Mouse (Mus musculus) liver, adult 2 months (tissue): ENCODE results near the gene Tdo2. TPM values are rescaled to one million over a fixed set of nuclear protein-coding genes. Genes with fewer than 3 reads are reported as not detected.

Experiments
- DNase-seq: peaks from one replicate; pipeline ENCODE4 v3.0.0-alpha.2; 2011; ENCODE audit warnings: low read depth, low spot score; ENCODE audit errors: extremely low read depth
- H3K27ac ChIP-seq: fragments of 200-500 bp; replicated peaks from 2 replicates; pipeline ENCODE4 v1.5.1; 2012; ENCODE audit warnings: low read depth, mild to moderate bottlenecking, control low read depth, inconsistent platforms, low read length; ENCODE audit not compliant: insufficient read depth
- H3K27me3 ChIP-seq: fragments of 200-500 bp; 2 replicates; pipeline ENCODE4 v1.6.1; 2012; ENCODE audit warnings: mild to moderate bottlenecking, moderate library complexity, low read length, inconsistent platforms; ENCODE audit not compliant: control insufficient read depth, insufficient read depth
- H3K36me3 ChIP-seq: fragments of 200-500 bp; 2 replicates; pipeline ENCODE4 v1.6.1; 2012; ENCODE audit warnings: low read length, inconsistent platforms; ENCODE audit not compliant: control insufficient read depth, insufficient read depth
- H3K4me1 ChIP-seq: fragments of 200-500 bp; 2 replicates; pipeline ENCODE4 v1.6.1; 2011; ENCODE audit warnings: low read length; ENCODE audit not compliant: control insufficient read depth, insufficient read depth
- H3K4me3 ChIP-seq: fragments of 200-500 bp; 2 replicates; pipeline ENCODE4 v1.5.1; 2011; ENCODE audit warnings: low read depth, mild to moderate bottlenecking, control low read depth, low read length, moderate library complexity; ENCODE audit not compliant: insufficient read depth
- H3K79me2 ChIP-seq: fragments of 200-500 bp; 2 replicates; pipeline ENCODE4 v1.6.1; 2012; ENCODE audit warnings: inconsistent platforms, mild to moderate bottlenecking, low read length, moderate library complexity; ENCODE audit not compliant: control insufficient read depth, insufficient read depth
- H3K9ac ChIP-seq: fragments of 200-500 bp; 2 replicates; pipeline ENCODE4 v1.6.1; 2012; ENCODE audit warnings: low read depth, mild to moderate bottlenecking, control low read depth, inconsistent platforms, low read length
- CTCF ChIP-seq: fragments of 200-500 bp; IDR thresholded peaks from 2 replicates; pipeline ENCODE4 v1.5.1; 2011; ENCODE audit warnings: low read depth, low read length, control low read depth
- POLR2A ChIP-seq: fragments of 200-500 bp; IDR thresholded peaks from 2 replicates; pipeline ENCODE4 v1.6.1; 2011; ENCODE audit warnings: low read length, control low read depth; ENCODE audit not compliant: insufficient read depth; ENCODE audit errors: extremely low read depth
- WGBS: fragments of 180-500 bp; shearing (Covaris S2); methylation state at CpG from one replicate; pipeline ENCODE4 v1.1.7; 2018; 5-methylcytosine and 5-hydroxymethylcytosine counted together
- polyA plus RNA-seq: library from polyadenylated mRNA; depleted of rRNA; stranded (reverse); fragments of >200 nt; gene quantifications from 2 replicates; pipeline ENCODE4 v1.2.3, GENCODE M21; 2012; rRNA removed
- total RNA-seq: library from RNA; depleted of rRNA; stranded (reverse); fragments of >200 nt; gene quantifications from 2 replicates; pipeline ENCODE4 v1.2.3, GENCODE M21; 2014; rRNA removed

Gene Tdo2
- 2,393 and 2,551 TPM in 2 replicates for total RNA-seq
- 931 and 1,118 TPM in 2 replicates for polyA plus RNA-seq

DNA sequence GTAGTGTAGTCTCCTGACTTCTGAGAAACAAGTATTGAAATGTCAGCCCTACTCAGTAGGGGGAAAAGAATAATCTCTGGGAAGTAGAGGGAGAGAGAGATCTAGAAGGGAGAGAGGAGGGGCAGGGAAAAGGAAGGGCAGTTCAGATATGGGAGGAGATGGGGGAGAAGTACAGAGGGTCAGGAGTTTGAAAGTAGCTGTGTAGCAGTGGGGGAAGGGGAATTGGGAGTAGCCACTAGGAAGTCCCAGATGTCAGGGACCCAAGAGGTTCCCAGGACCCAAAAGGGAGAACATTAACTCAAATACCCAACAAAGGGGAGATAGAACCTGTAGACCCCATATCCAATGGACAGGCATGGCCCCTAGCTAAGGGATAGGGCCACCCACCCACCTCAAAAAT lies at the start of gene Tdo2:
Gene Tdo2, minus strand, starts transcription at position 101 of the 400 bp plus-strand sequence.
- H3K9ac ChIP-seq = peak within 1 kb of the TSS; percentile 81
- peaks cover 16% of the 10 kb centered on the region for H3K4me1 ChIP-seq
- H3K79me2 ChIP-seq = 0 out of 2 replicates have a peak, but pooled peaks cover 4% of the 10 kb centered on the region
- peaks cover 28% of the 10 kb centered on the region for H3K36me3 ChIP-seq
- no peaks in the 10 kb centered on the region for H3K27me3 ChIP-seq
- peak within 1 kb of the TSS; percentile 69 for H3K4me3 ChIP-seq
- H3K27ac ChIP-seq = peak within 1 kb of the TSS; percentile 94
- TF ChIP-seq CTCF (no peak), POLR2A (no peak)
- DNase-seq = no peak

DNA sequence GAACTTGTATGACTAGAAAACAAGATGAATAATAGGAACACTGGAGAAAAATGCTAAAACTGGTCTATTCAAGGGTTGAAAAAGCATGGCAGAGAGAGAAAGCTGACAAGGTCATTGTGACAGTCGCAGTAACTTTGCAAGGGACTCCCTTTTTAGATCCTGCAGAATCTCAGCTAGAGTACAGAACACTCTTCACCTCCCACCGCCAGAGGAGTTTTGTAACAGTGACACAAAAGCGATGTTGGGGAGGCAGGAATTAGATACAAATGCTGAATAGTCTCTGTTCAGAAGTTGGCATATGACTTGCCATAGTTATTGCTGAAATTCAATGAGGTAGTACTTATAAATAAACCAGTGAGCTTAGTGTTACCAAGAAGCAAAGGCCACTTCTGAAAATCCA lies 47.1 kb upstream of the Tdo2 start:
- WGBS = 25% methylated on average over 3 of the region's 3 CpGs
- Histone ChIP-seq H3K36me3 (no peaks in the 10 kb centered on the region), H3K9ac (peak overlapping the region; percentile 54; the same call in 1 of the 2 replicates), H3K27ac (peak overlapping the region; percentile 98), H3K79me2 (no peaks in the 10 kb centered on the region), H3K4me1 (peaks cover 16% of the 10 kb centered on the region), H3K27me3 (no peaks in the 10 kb centered on the region), H3K4me3 (no peak overlapping the region)
- TF ChIP-seq CTCF (no peak), POLR2A (no peak)
- peak; percentile 79 for DNase-seq

DNA sequence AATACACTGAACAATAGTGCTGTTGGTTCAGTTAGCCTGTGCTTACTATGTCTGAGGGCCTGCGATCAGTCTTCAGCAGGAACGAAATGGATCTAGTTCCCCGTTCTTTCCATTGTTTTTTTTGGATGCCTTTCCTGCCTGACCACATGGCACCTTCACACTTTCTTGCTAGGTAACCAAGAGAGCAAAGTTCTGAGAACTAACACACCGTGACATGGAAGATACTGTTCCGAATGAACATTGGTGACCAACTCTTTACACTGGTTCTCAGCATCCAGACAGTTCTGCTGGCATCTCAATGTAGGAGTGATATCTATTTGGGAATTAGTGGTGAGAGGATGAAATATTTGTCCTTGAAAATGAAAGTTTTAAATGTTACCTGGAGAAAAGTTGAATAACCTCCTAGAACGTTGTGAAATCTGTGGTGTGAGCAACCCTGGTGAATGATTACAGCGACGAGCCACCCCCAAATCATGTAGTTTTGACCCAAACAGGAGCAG lies 46.5 kb upstream of the Tdo2 start:
- peaks cover 16% of the 10 kb centered on the region for H3K4me1 ChIP-seq
- no peaks in the 10 kb centered on the region for H3K27me3 ChIP-seq
- DNase-seq = peak; percentile 93
- no peak overlapping the region for H3K9ac ChIP-seq
- H3K4me3 ChIP-seq = peak overlapping the region; percentile 3; the same call in 1 of the 2 replicates
- no peaks in the 10 kb centered on the region for H3K79me2 ChIP-seq
- H3K27ac ChIP-seq = peak overlapping the region; percentile 98
- H3K36me3 ChIP-seq = no peaks in the 10 kb centered on the region
- WGBS = 25% methylated on average over 8 of the region's 8 CpGs
- no peak for TF ChIP-seq POLR2A
- TF ChIP-seq CTCF = no peak

DNA sequence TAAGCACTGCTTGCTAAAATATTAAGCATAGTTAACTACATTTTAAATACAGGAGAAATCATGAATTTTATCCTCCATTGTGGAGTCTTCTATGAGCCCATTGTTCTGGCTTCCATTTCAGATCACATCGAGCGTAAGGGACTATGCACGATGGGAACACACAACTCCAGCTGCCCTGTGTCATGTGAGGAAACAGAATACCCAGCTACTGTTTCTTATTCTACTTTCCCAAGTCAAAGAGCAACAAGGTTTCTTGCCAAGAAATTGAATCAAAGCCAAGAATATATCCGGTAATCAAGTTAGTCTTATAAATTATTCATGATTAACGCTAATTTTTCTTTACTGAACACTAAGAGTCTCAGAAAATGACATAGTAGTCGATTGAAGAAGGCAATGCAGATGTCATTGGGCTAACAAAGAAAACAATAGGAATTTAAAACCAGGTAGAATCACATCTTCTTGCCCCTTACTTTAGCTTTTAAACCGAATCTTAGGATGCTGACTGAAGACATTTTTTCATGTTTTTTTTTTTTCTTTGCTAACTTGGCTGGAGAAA lies 38.2 kb upstream of the Tdo2 start:
- H3K4me3 ChIP-seq = no peak overlapping the region
- H3K79me2 ChIP-seq = no peaks in the 10 kb centered on the region
- DNase-seq = no peak
- H3K27ac ChIP-seq = no peak overlapping the region
- TF ChIP-seq CTCF (no peak), POLR2A (no peak)
- no peaks in the 10 kb centered on the region for H3K4me1 ChIP-seq
- H3K27me3 ChIP-seq = no peaks in the 10 kb centered on the region
- H3K36me3 ChIP-seq = no peaks in the 10 kb centered on the region
- 81% methylated on average over 7 of the region's 7 CpGs for WGBS
- no peak overlapping the region for H3K9ac ChIP-seq

DNA sequence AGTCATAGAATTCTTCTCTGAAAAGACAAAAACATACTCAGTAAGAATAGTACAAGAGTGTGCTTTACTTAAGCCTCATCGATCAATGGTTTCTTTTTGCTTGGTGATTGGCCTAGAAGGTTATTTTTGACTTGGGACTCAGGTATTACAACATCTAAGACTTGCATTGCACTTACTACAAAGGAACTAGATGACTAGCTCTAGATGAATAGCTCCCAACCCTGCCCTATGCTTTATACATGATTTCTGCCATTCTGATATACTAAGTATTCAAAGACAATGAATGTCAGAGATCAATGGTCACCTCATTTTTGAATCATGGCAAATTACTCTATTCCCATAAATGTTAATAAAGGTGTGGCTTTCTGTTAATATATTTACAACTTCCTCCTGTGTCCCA lies 31.0 kb upstream of the Tdo2 start:
- H3K36me3 ChIP-seq = no peaks in the 10 kb centered on the region
- H3K27ac ChIP-seq = no peak overlapping the region
- no peak overlapping the region for H3K4me3 ChIP-seq
- no peak overlapping the region for H3K9ac ChIP-seq
- H3K4me1 ChIP-seq = peaks cover 7% of the 10 kb centered on the region; the same call in 1 of the 2 replicates
- DNase-seq = no peak
- no peak for TF ChIP-seq POLR2A
- 85% methylated on average over 1 of the region's 1 CpGs for WGBS
- no peaks in the 10 kb centered on the region for H3K79me2 ChIP-seq
- no peaks in the 10 kb centered on the region for H3K27me3 ChIP-seq

DNA sequence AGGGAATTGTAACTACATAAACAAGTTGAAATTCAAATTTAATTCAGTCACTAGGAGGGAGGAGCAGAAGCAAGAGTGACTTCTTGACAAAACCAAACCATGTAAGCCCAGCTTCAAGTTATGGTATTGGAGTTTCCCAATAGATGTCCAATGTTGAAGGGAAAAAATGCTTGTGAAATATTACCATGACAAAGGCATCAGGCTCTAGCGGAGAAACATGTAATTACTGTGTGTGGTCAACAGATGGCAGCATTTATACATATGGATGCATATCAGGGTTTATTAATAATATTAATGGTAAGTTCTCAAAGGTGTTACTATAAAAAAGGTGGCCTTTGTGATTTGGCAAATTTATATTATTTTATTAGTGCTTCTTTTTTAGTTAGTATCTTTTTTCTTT lies 20.0 kb upstream of the Tdo2 start:
- no peak overlapping the region for H3K9ac ChIP-seq
- no peaks in the 10 kb centered on the region for H3K27me3 ChIP-seq
- no peak overlapping the region for H3K27ac ChIP-seq
- no peaks in the 10 kb centered on the region; the same call in 1 of the 2 replicates for H3K79me2 ChIP-seq
- TF ChIP-seq CTCF (peak; percentile 62), POLR2A (no peak)
- peaks cover 11% of the 10 kb centered on the region; the same call in 1 of the 2 replicates for H3K4me1 ChIP-seq
- 0% methylated on average over 1 of the region's 1 CpGs for WGBS
- peak; percentile 86 for DNase-seq
- H3K36me3 ChIP-seq = no peaks in the 10 kb centered on the region
- H3K4me3 ChIP-seq = no peak overlapping the region
